Mouse (Mus musculus) cortical plate, adult 2 months (tissue): ENCODE measurements around the gene Prdx3.

Experiments
- CTCF ChIP-seq: fragments of 200-500 bp; IDR thresholded peaks from 2 replicates; pipeline ENCODE4 v1.5.1; 2011; ENCODE audit warnings: mild to moderate bottlenecking, control low read depth, low read length; ENCODE audit not compliant: insufficient read depth; ENCODE audit errors: extremely low read depth
- POLR2A ChIP-seq: fragments of 200-500 bp; IDR thresholded peaks from 2 replicates; pipeline ENCODE4 v1.6.1; 2011; ENCODE audit warnings: mild to moderate bottlenecking, low read length, control low read depth; ENCODE audit not compliant: insufficient read depth; ENCODE audit errors: extremely low read depth

DNA sequence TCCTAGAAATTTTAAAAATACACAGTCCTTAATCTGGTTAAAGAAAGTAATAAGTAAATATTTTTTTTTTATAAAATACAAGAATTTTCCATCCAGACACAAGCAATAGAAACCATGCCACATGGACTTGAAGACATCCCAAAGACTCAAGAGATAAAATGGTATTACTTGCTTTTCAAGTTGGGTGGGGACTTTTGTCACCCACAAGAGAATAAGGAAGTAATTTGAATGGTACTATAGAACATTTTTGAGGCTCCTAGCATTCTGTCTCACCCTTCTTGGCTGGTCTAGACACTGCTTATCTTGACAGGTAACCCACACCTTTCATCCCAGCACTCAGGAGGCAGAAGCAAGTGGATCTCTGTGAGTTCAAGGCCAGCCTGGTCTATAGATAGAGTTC lies 35.9 kb upstream of the Prdx3 start:
- TF ChIP-seq CTCF (no peak), POLR2A (no peak)
